Mouse (Mus musculus): ENCODE results near the gene Doxl2. TPM values are rescaled to one million over a fixed set of nuclear protein-coding genes. Genes with fewer than 3 reads are reported as not detected.

Doxl2 gene
- polyA plus RNA-seq, 1 experiment from 2014 or later = not detected

DNA sequence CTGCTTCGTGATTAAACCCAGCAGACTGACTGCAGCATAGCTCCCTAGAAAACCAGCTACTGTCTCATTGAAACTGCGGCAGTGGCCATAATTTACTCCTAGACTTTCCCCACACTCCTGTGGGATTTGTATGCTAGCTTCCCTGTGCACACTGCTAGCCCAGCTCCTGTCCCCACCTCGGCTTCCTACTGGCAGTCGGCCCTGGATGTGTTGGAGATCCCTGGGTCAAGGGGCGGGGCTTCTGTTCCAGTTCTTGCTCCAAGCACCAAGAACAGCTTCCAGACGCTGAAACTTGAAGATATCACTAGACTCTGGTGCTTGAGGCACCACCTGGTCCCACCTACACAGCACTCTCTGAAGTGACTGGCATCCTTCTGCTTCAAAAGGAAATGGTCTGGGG, 23.4 kb downstream of the Doxl2 start:
- Histone ChIP-seq H3K36me3 (ENCODE audit: control insufficient read depth, insufficient read depth, low read length) (no peaks in the 10 kb centered on the region), H3K4me1 (ENCODE audit: control insufficient read depth, insufficient read depth, low read length) (no peaks in the 10 kb centered on the region), H3K9ac (replicated peaks; ENCODE audit: low read length) (no peak overlapping the region), H3K4me3 (replicated peaks; ENCODE audit: low read depth, low read length) (no peak overlapping the region), H3K27ac (replicated peaks; ENCODE audit: low read depth, low read length) (no peak overlapping the region), H3K27me3 (ENCODE audit: control insufficient read depth, insufficient read depth, low read length) (no peaks in the 10 kb centered on the region), H3K4me2 (ENCODE audit: low read length) (no peak overlapping the region), H3K9me3 (ENCODE audit: control insufficient read depth, low read length) (no peaks in the 10 kb centered on the region)
- 73% methylated on average over 6 of the region's 6 CpGs for WGBS
- ATAC-seq (ENCODE audit: low FRiP score, low TSS enrichment) (no peak), DNase-seq (no peak)

DNA sequence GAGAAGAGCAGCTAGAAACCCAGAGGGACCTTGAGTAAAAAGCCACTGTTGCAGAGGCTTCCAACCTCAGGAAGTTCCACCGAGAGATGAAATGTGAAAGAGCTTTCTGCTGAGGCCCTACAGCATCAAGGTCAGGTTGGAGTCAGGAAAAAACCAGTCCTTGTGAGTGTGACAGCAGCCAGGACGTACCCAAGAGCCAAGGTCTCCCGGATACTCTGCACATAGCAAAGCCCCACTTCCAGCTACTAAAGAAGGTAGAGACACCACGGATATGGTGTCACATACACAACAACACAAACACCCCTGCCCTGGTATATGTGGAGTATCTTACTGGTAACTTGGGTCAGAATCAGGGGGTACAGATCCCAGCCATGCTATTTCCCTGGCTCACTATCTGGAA, 24.0 kb downstream of the Doxl2 start:
- Histone ChIP-seq H3K27me3 (ENCODE audit: control insufficient read depth, insufficient read depth, low read length) (no peaks in the 10 kb centered on the region), H3K9me3 (ENCODE audit: control insufficient read depth, low read length) (no peaks in the 10 kb centered on the region), H3K9ac (replicated peaks; ENCODE audit: low read length) (no peak overlapping the region), H3K27ac (replicated peaks; ENCODE audit: low read depth, low read length) (no peak overlapping the region), H3K4me1 (ENCODE audit: control insufficient read depth, insufficient read depth, low read length) (no peaks in the 10 kb centered on the region), H3K36me3 (ENCODE audit: control insufficient read depth, insufficient read depth, low read length) (no peaks in the 10 kb centered on the region), H3K4me2 (ENCODE audit: low read length) (no peak overlapping the region), H3K4me3 (replicated peaks; ENCODE audit: low read depth, low read length) (no peak overlapping the region)
- DNase-seq (no peak), ATAC-seq (ENCODE audit: low FRiP score, low TSS enrichment) (no peak)
- WGBS = 90% methylated on average over 4 of the region's 4 CpGs

GRCm38 (mm10) chr6:49003381-49003780, 28.6 kb downstream of the Doxl2 start:
- no peak for ATAC-seq (ENCODE audit: low FRiP score, low TSS enrichment)

GRCm38 (mm10) chr6:49007981-49008380, 33.2 kb downstream of the Doxl2 start:
- H3K27me3 ChIP-seq (ENCODE audit: control insufficient read depth, insufficient read depth, low read length) = no peaks in the 10 kb centered on the region
- H3K4me2 ChIP-seq (ENCODE audit: low read length) = peak overlapping the region; percentile 47
- ATAC-seq (ENCODE audit: low FRiP score, low TSS enrichment) = no peak
- no peak overlapping the region for H3K9ac ChIP-seq (replicated peaks; ENCODE audit: low read length)
- under 1% methylated on average over 9 of the region's 9 CpGs for WGBS
- no peaks in the 10 kb centered on the region for H3K36me3 ChIP-seq (ENCODE audit: control insufficient read depth, insufficient read depth, low read length)
- H3K9me3 ChIP-seq (ENCODE audit: control insufficient read depth, low read length) = no peaks in the 10 kb centered on the region; the same call in 1 of the 2 replicates
- 0 out of 2 replicates have a peak overlapping the region, but pooled peaks have one; percentile 9 for H3K4me3 ChIP-seq (replicated peaks; ENCODE audit: low read depth, low read length)
- H3K27ac ChIP-seq (replicated peaks; ENCODE audit: low read depth, low read length) = no peak overlapping the region
- DNase-seq = peak; percentile 88
- no peaks in the 10 kb centered on the region for H3K4me1 ChIP-seq (ENCODE audit: control insufficient read depth, insufficient read depth, low read length)

More at GRCm38 (mm10) chr6:49003381-49003780, 28.6 kb downstream of the Doxl2 start:
- Histone ChIP-seq H3K27me3 (ENCODE audit: control insufficient read depth, insufficient read depth, low read length) (no peaks in the 10 kb centered on the region), H3K36me3 (ENCODE audit: control insufficient read depth, insufficient read depth, low read length) (no peaks in the 10 kb centered on the region), H3K9ac (replicated peaks; ENCODE audit: low read length) (no peak overlapping the region), H3K4me1 (ENCODE audit: control insufficient read depth, insufficient read depth, low read length) (no peaks in the 10 kb centered on the region), H3K9me3 (ENCODE audit: control insufficient read depth, low read length) (no peaks in the 10 kb centered on the region), H3K4me2 (ENCODE audit: low read length) (no peak overlapping the region), H3K27ac (replicated peaks; ENCODE audit: low read depth, low read length) (no peak overlapping the region), H3K4me3 (replicated peaks; ENCODE audit: low read depth, low read length) (no peak overlapping the region)
- DNase-seq = peak; percentile 38
- 50% methylated on average over 4 of the region's 4 CpGs for WGBS

DNA sequence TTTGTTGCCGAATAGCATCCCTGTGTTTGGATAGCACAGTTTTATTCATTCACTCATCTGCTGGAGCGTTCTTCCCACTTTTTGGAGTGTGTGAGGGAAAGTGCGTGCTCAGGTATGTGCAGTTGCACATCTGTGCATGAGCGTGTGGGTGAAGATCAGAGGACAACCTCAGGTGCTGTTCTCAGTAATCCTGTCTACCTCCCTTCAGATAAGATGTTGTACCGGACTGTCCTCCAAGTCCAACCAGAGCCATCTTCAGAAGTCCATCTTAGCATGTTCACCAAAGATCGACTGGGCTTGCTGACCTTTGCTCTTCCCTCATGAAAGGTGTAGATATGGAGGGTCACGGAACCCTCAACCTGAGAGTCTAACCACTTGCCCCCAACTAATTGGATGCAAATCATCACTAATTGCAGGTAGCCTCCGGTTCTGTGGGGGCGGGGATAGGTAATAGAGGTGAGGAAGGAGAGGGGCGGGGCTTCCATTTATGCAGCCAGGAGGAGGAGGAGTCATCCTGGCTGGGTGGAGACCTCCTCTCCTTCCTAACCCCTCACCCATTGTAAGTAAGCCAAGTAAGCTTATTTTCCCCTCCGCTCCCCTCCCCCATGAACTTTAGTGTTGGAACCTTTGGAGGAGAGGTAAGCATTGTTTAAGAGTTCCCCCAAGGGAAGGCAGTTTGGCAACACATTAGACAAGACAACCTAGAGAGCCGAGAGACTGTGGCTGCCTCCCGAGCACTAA, 33.8 kb downstream of the Doxl2 start:
- DNase-seq (peak; percentile 8), ATAC-seq (ENCODE audit: low FRiP score, low TSS enrichment) (no peak)
- H3K4me1 ChIP-seq (ENCODE audit: control insufficient read depth, insufficient read depth, low read length) = no peaks in the 10 kb centered on the region
- H3K4me2 ChIP-seq (ENCODE audit: low read length) = peak overlapping the region; percentile 47
- no peaks in the 10 kb centered on the region; the same call in 1 of the 2 replicates for H3K9me3 ChIP-seq (ENCODE audit: control insufficient read depth, low read length)
- no peaks in the 10 kb centered on the region for H3K36me3 ChIP-seq (ENCODE audit: control insufficient read depth, insufficient read depth, low read length)
- 0 out of 2 replicates have a peak overlapping the region, but pooled peaks have one; percentile 9 for H3K4me3 ChIP-seq (replicated peaks; ENCODE audit: low read depth, low read length)
- H3K27ac ChIP-seq (replicated peaks; ENCODE audit: low read depth, low read length) = no peak overlapping the region
- WGBS = 31% methylated on average over 13 of the region's 13 CpGs
- no peak overlapping the region for H3K9ac ChIP-seq (replicated peaks; ENCODE audit: low read length)
- no peaks in the 10 kb centered on the region for H3K27me3 ChIP-seq (ENCODE audit: control insufficient read depth, insufficient read depth, low read length)

- H3K27me3 ChIP-seq (ENCODE audit: control insufficient read depth, insufficient read depth, low read length) = no peaks in the 10 kb centered on the region
- no peak overlapping the region for H3K4me3 ChIP-seq (replicated peaks; ENCODE audit: low read depth, low read length)
- 38% methylated on average over 7 of the region's 7 CpGs for WGBS
- H3K9me3 ChIP-seq (ENCODE audit: control insufficient read depth, low read length) = no peaks in the 10 kb centered on the region; the same call in 1 of the 2 replicates
- no peak overlapping the region for H3K9ac ChIP-seq (replicated peaks; ENCODE audit: low read length)
- ATAC-seq (ENCODE audit: low FRiP score, low TSS enrichment) (no peak), DNase-seq (peak; percentile 8)
- no peaks in the 10 kb centered on the region for H3K36me3 ChIP-seq (ENCODE audit: control insufficient read depth, insufficient read depth, low read length)
- H3K4me1 ChIP-seq (ENCODE audit: control insufficient read depth, insufficient read depth, low read length) = no peaks in the 10 kb centered on the region
- H3K27ac ChIP-seq (replicated peaks; ENCODE audit: low read depth, low read length) = no peak overlapping the region
- H3K4me2 ChIP-seq (ENCODE audit: low read length) = 0 out of 2 replicates have a peak overlapping the region, but pooled peaks have one; percentile 47
These were observed 34.4 kb downstream of the Doxl2 start for GRCm38 (mm10) chr6:49009161-49009555.

GRCm38 (mm10) chr6:49009665-49010064, 34.9 kb downstream of the Doxl2 start:
- H3K4me2 ChIP-seq (ENCODE audit: low read length) = no peak overlapping the region
- 89% methylated on average over 1 of the region's 1 CpGs for WGBS
- no peak overlapping the region for H3K27ac ChIP-seq (replicated peaks; ENCODE audit: low read depth, low read length)
- H3K4me3 ChIP-seq (replicated peaks; ENCODE audit: low read depth, low read length) = no peak overlapping the region
- H3K36me3 ChIP-seq (ENCODE audit: control insufficient read depth, insufficient read depth, low read length) = no peaks in the 10 kb centered on the region
- DNase-seq (no peak), ATAC-seq (ENCODE audit: low FRiP score, low TSS enrichment) (no peak)
- no peaks in the 10 kb centered on the region for H3K27me3 ChIP-seq (ENCODE audit: control insufficient read depth, insufficient read depth, low read length)
- no peaks in the 10 kb centered on the region; the same call in 1 of the 2 replicates for H3K9me3 ChIP-seq (ENCODE audit: control insufficient read depth, low read length)
- H3K9ac ChIP-seq (replicated peaks; ENCODE audit: low read length) = no peak overlapping the region
- no peaks in the 10 kb centered on the region for H3K4me1 ChIP-seq (ENCODE audit: control insufficient read depth, insufficient read depth, low read length)

DNA sequence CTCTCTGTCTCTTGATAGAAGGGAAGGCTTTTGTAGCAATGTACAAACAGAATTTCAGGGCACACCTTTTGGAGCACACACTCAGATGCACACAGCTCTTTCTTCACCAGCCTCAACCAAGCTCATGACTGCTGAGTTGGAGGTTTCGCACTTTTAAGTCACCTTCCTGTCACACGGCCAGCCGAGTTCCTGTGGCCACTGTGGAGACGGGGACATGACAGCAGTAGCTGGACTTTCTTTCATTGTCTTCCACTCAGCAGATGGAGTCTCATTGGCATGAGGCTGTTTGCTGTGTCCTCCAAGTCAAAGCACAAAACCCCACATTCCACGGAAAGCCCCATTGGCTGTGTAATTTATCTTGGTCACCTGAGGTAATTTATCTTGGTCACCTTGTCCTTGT, 36.4 kb downstream of the Doxl2 start:
- Histone ChIP-seq H3K4me2 (ENCODE audit: low read length) (no peak overlapping the region), H3K36me3 (ENCODE audit: control insufficient read depth, insufficient read depth, low read length) (no peaks in the 10 kb centered on the region), H3K4me1 (ENCODE audit: control insufficient read depth, insufficient read depth, low read length) (no peaks in the 10 kb centered on the region), H3K9me3 (ENCODE audit: control insufficient read depth, low read length) (no peaks in the 10 kb centered on the region; the same call in 1 of the 2 replicates), H3K27ac (replicated peaks; ENCODE audit: low read depth, low read length) (no peak overlapping the region), H3K9ac (replicated peaks; ENCODE audit: low read length) (no peak overlapping the region), H3K27me3 (ENCODE audit: control insufficient read depth, insufficient read depth, low read length) (no peaks in the 10 kb centered on the region), H3K4me3 (replicated peaks; ENCODE audit: low read depth, low read length) (no peak overlapping the region)
- no peak for DNase-seq
- no peak for ATAC-seq (ENCODE audit: low FRiP score, low TSS enrichment)
- WGBS = 93% methylated on average over 5 of the region's 5 CpGs

GRCm38 (mm10) chr6:49013023-49013422, 38.3 kb downstream of the Doxl2 start:
- ATAC-seq (ENCODE audit: low FRiP score, low TSS enrichment) (no peak), DNase-seq (no peak)
- no peaks in the 10 kb centered on the region; the same call in 1 of the 2 replicates for H3K9me3 ChIP-seq (ENCODE audit: control insufficient read depth, low read length)

More at GRCm38 (mm10) chr6:49013023-49013422, 38.3 kb downstream of the Doxl2 start:
- no peak overlapping the region for H3K9ac ChIP-seq (replicated peaks; ENCODE audit: low read length)
- no peaks in the 10 kb centered on the region for H3K4me1 ChIP-seq (ENCODE audit: control insufficient read depth, insufficient read depth, low read length)
- no peak overlapping the region for H3K4me3 ChIP-seq (replicated peaks; ENCODE audit: low read depth, low read length)
- H3K4me2 ChIP-seq (ENCODE audit: low read length) = no peak overlapping the region
- H3K27me3 ChIP-seq (ENCODE audit: control insufficient read depth, insufficient read depth, low read length) = no peaks in the 10 kb centered on the region
- H3K27ac ChIP-seq (replicated peaks; ENCODE audit: low read depth, low read length) = no peak overlapping the region
- H3K36me3 ChIP-seq (ENCODE audit: control insufficient read depth, insufficient read depth, low read length) = no peaks in the 10 kb centered on the region
- WGBS = 83% methylated on average over 4 of the region's 4 CpGs

Measured in midbrain, embryonic 14.5 days (tissue).